Mouse (Mus musculus): ENCODE measurements around the gene Ccdc137. TPM values are rescaled to one million over a fixed set of nuclear protein-coding genes. Genes with fewer than 3 reads are reported as not detected.

Ccdc137 gene
- polyA plus RNA-seq, 1 experiment from 2014 or later: 26.4 TPM

DNA sequence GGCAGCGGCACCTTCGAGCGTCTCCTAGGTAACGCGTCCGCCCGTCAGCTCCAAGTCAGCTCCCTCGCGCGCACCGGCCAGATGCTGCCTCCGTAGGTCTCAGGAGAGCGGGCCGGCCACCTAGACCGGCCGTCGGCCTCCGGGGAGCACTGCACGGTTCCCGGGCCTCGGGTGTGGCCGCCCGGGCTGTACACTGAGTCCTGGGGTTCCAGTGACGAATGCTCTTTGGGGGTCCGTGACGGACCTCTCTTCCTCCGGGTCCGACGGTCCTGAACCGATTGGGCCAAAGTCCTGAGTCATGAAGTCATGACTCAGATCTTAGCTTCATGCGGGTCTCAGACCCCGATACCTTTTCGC is 9.8 kb downstream of the Ccdc137 start:
- H3K4me2 ChIP-seq (ENCODE audit: low read depth): peak overlapping the region; percentile 93
- 0 out of 2 replicates have a peak overlapping the region, but pooled peaks have one; percentile 56 for H3K27ac ChIP-seq (ENCODE audit: low read depth, low read length)
- no peaks in the 10 kb centered on the region for H3K9me3 ChIP-seq (ENCODE audit: control insufficient read depth, low read length)
- DNase-seq (ENCODE audit: low spot score): no peak
- no peak for ATAC-seq (ENCODE audit: insufficient read depth, low FRiP score, low TSS enrichment)
- H3K36me3 ChIP-seq (ENCODE audit: control insufficient read depth, insufficient read depth, low read length): peaks cover 18% of the 10 kb centered on the region
- H3K27me3 ChIP-seq (ENCODE audit: control insufficient read depth, insufficient read depth, low read length): no peaks in the 10 kb centered on the region
- H3K4me3 ChIP-seq (ENCODE audit: low read depth, low read length): peak overlapping the region; percentile 93
- H3K4me1 ChIP-seq (ENCODE audit: control insufficient read depth, insufficient read depth, low read length): peaks cover 12% of the 10 kb centered on the region
- WGBS: 1% methylated on average over 33 of the region's 33 CpGs
- H3K9ac ChIP-seq (ENCODE audit: low read length): peak overlapping the region; percentile 77

DNA sequence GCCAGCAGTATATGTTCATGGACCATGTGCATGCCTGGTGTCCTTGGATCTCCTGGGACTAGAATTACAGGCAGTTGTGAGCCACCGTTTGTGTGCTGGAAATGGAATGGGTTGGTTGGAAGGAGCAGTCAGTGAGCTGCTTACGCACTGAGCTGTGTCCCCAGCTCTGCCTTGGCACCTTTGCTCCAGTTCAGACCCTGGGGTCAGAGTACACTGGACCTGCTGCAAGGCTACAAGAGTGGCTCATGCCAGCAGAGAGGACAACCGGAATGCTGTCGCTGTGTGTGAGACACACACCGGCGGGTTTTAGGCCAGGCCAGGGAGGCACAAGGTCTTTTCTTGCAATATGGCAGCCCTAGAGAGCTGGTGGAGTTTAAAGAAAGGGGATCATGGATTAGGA is 14.1 kb downstream of the Ccdc137 start:
- peaks cover 30% of the 10 kb centered on the region for H3K36me3 ChIP-seq (ENCODE audit: control insufficient read depth, insufficient read depth, low read length)
- no peaks in the 10 kb centered on the region for H3K9me3 ChIP-seq (ENCODE audit: control insufficient read depth, low read length)
- peaks cover 7% of the 10 kb centered on the region for H3K4me1 ChIP-seq (ENCODE audit: control insufficient read depth, insufficient read depth, low read length)
- H3K27ac ChIP-seq (ENCODE audit: low read depth, low read length): no peak overlapping the region
- no peak overlapping the region for H3K9ac ChIP-seq (ENCODE audit: low read length)
- no peaks in the 10 kb centered on the region for H3K27me3 ChIP-seq (ENCODE audit: control insufficient read depth, insufficient read depth, low read length)
- no peak overlapping the region for H3K4me3 ChIP-seq (ENCODE audit: low read depth, low read length)
- ATAC-seq (ENCODE audit: insufficient read depth, low FRiP score, low TSS enrichment): no peak
- no peak overlapping the region for H3K4me2 ChIP-seq (ENCODE audit: low read depth)
- 97% methylated on average over 6 of the region's 6 CpGs for WGBS
- no peak for DNase-seq (ENCODE audit: low spot score)

- 91% methylated on average over 7 of the region's 7 CpGs for WGBS
Observed at GRCm38 (mm10) chr11:120483448-120483934, 25.6 kb downstream of the Ccdc137 start.

DNA sequence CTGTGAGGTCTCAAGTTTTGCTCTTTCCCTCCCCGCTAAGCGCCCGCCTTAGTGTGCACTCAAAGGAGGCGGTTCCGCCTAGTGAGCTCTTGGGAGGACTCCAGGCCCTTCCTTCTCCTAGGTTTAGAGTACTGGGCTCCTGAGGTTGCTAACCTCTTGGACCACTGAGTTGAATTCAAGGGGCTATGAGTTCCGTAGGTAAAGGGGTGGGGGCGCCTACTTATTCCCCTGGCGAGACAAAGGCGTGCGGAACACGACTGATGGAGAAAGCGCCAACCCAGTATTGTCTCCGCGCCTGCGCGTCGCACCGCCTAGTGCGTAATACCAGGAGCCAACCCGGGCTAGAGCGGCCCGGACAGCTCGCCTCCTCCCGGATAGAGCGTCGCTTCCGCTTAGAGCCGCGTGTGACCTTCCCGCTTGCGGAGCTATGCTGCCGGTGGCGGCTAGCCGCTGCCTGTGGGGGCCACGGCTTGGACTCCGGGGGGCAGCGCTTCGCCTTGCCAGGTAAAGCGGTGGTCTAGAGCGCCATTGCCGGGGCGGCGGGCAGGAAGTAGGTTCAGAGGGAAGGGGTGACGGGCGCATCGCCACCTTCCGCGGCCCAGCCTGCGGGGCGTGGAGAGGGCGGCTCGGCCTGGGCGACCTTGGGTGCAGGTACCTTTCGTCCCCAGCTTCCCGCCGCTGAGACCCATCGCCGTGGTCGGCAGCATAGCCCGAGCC is 26.5 kb downstream of the Ccdc137 start, which contains the start of gene Mrpl12:
Gene Mrpl12, plus strand, starts transcription at position 349 of the 717 bp plus-strand sequence.
- DNase-seq (ENCODE audit: low spot score) (peak; percentile 96), ATAC-seq (ENCODE audit: insufficient read depth, low FRiP score, low TSS enrichment) (peak; percentile 95)
- under 1% methylated on average over 60 of the region's 60 CpGs for WGBS
- Histone ChIP-seq H3K27me3 (ENCODE audit: control insufficient read depth, insufficient read depth, low read length) (no peaks in the 10 kb centered on the region), H3K4me1 (ENCODE audit: control insufficient read depth, insufficient read depth, low read length) (peaks cover 11% of the 10 kb centered on the region), H3K27ac (ENCODE audit: low read depth, low read length) (peak within 1 kb of the TSS; percentile 81), H3K4me3 (ENCODE audit: low read depth, low read length) (peak within 1 kb of the TSS; percentile 98), H3K4me2 (ENCODE audit: low read depth) (peak within 1 kb of the TSS; percentile 75), H3K9ac (ENCODE audit: low read length) (peak within 1 kb of the TSS; percentile 73), H3K9me3 (ENCODE audit: control insufficient read depth, low read length) (no peaks in the 10 kb centered on the region), H3K36me3 (ENCODE audit: control insufficient read depth, insufficient read depth, low read length) (peaks cover 28% of the 10 kb centered on the region)

More at GRCm38 (mm10) chr11:120483448-120483934, 25.6 kb downstream of the Ccdc137 start:
- H3K4me3 ChIP-seq (ENCODE audit: low read depth, low read length): peak overlapping the region; percentile 98; the same call in 1 of the 2 replicates
- ATAC-seq (ENCODE audit: insufficient read depth, low FRiP score, low TSS enrichment): no peak
- peak overlapping the region; percentile 73 for H3K9ac ChIP-seq (ENCODE audit: low read length)
- H3K4me1 ChIP-seq (ENCODE audit: control insufficient read depth, insufficient read depth, low read length): peaks cover 9% of the 10 kb centered on the region
- peak overlapping the region; percentile 75 for H3K4me2 ChIP-seq (ENCODE audit: low read depth)
- DNase-seq (ENCODE audit: low spot score): no peak
- peaks cover 38% of the 10 kb centered on the region for H3K36me3 ChIP-seq (ENCODE audit: control insufficient read depth, insufficient read depth, low read length)
- peak overlapping the region; percentile 81; the same call in 1 of the 2 replicates for H3K27ac ChIP-seq (ENCODE audit: low read depth, low read length)
- H3K9me3 ChIP-seq (ENCODE audit: control insufficient read depth, low read length): no peaks in the 10 kb centered on the region
- H3K27me3 ChIP-seq (ENCODE audit: control insufficient read depth, insufficient read depth, low read length): no peaks in the 10 kb centered on the region

DNA sequence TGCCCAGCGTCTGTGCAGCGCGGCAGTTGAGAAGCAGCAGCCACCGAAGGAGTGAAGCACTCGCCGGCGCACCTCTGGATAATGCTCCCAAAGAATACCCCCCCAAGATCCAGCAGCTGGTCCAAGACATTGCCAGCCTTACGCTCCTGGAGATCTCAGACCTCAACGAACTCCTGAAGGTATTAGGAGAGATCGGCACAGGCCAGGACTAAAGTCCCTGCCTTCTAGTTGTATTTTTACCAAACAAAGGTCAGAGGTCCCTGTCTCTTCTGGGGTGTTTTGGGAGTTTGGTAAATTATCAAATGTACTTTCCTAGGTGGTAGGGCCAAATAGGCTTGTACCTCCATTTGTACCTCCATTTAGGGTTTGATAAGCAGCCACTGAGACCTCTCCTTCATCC is 27.3 kb downstream of the Ccdc137 start:
- Histone ChIP-seq H3K4me3 (ENCODE audit: low read depth, low read length) (peak overlapping the region; percentile 98), H3K27me3 (ENCODE audit: control insufficient read depth, insufficient read depth, low read length) (no peaks in the 10 kb centered on the region), H3K9ac (ENCODE audit: low read length) (peak overlapping the region; percentile 73), H3K9me3 (ENCODE audit: control insufficient read depth, low read length) (no peaks in the 10 kb centered on the region), H3K4me2 (ENCODE audit: low read depth) (peak overlapping the region; percentile 75), H3K4me1 (ENCODE audit: control insufficient read depth, insufficient read depth, low read length) (peaks cover 12% of the 10 kb centered on the region), H3K36me3 (ENCODE audit: control insufficient read depth, insufficient read depth, low read length) (peaks cover 22% of the 10 kb centered on the region), H3K27ac (ENCODE audit: low read depth, low read length) (no peak overlapping the region)
- no peak for ATAC-seq (ENCODE audit: insufficient read depth, low FRiP score, low TSS enrichment)
- WGBS: 8% methylated on average over 10 of the region's 10 CpGs
- DNase-seq (ENCODE audit: low spot score): no peak

DNA sequence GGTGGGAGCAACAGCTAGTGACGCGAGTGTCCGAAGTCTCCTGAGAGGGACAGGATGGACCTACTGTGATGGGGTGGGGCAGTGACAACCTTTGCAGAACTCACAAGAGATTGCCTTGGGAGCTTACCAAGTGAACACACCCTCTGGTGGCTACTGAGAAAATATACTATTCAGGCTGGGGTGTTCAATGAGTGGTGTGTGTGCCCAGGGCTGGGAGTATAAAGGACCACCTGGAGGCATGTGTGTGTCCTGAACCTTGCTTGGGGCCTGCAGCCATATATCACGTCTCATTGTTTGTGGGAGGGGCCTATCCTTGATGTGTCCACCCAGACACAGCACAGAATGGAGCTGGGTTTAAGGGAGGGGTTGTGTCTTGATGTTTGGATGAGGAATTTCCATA is 30.6 kb downstream of the Ccdc137 start:
- WGBS: 79% methylated on average over 4 of the region's 4 CpGs
- Histone ChIP-seq H3K4me1 (ENCODE audit: control insufficient read depth, insufficient read depth, low read length) (peaks cover 24% of the 10 kb centered on the region), H3K4me3 (ENCODE audit: low read depth, low read length) (no peak overlapping the region)

GRCm38 (mm10) chr11:120489054-120489761 is 31.3 kb downstream of the Ccdc137 start:
- H3K9me3 ChIP-seq (ENCODE audit: control insufficient read depth, low read length): no peaks in the 10 kb centered on the region
- no peak overlapping the region for H3K9ac ChIP-seq (ENCODE audit: low read length)
- peaks cover 21% of the 10 kb centered on the region for H3K4me1 ChIP-seq (ENCODE audit: control insufficient read depth, insufficient read depth, low read length)
- WGBS: 62% methylated on average over 4 of the region's 4 CpGs
- H3K4me3 ChIP-seq (ENCODE audit: low read depth, low read length): 0 out of 2 replicates have a peak overlapping the region, but pooled peaks have one; percentile 9
- ATAC-seq (ENCODE audit: insufficient read depth, low FRiP score, low TSS enrichment) (peak; percentile 7; the same call in 1 of the 2 replicates), DNase-seq (ENCODE audit: low spot score) (peak; percentile 54)
- no peaks in the 10 kb centered on the region for H3K27me3 ChIP-seq (ENCODE audit: control insufficient read depth, insufficient read depth, low read length)
- no peak overlapping the region for H3K27ac ChIP-seq (ENCODE audit: low read depth, low read length)
- H3K36me3 ChIP-seq (ENCODE audit: control insufficient read depth, insufficient read depth, low read length): peaks cover 7% of the 10 kb centered on the region
- H3K4me2 ChIP-seq (ENCODE audit: low read depth): no peak overlapping the region

More for the DNA sequence above, 30.6 kb downstream of the Ccdc137 start:
- H3K9me3 ChIP-seq (ENCODE audit: control insufficient read depth, low read length): no peaks in the 10 kb centered on the region
- DNase-seq (ENCODE audit: low spot score) (no peak), ATAC-seq (ENCODE audit: insufficient read depth, low FRiP score, low TSS enrichment) (no peak)
- no peak overlapping the region for H3K4me2 ChIP-seq (ENCODE audit: low read depth)
- no peak overlapping the region for H3K9ac ChIP-seq (ENCODE audit: low read length)
- no peaks in the 10 kb centered on the region for H3K27me3 ChIP-seq (ENCODE audit: control insufficient read depth, insufficient read depth, low read length)
- H3K36me3 ChIP-seq (ENCODE audit: control insufficient read depth, insufficient read depth, low read length): peaks cover 7% of the 10 kb centered on the region
- no peak overlapping the region for H3K27ac ChIP-seq (ENCODE audit: low read depth, low read length)

DNA sequence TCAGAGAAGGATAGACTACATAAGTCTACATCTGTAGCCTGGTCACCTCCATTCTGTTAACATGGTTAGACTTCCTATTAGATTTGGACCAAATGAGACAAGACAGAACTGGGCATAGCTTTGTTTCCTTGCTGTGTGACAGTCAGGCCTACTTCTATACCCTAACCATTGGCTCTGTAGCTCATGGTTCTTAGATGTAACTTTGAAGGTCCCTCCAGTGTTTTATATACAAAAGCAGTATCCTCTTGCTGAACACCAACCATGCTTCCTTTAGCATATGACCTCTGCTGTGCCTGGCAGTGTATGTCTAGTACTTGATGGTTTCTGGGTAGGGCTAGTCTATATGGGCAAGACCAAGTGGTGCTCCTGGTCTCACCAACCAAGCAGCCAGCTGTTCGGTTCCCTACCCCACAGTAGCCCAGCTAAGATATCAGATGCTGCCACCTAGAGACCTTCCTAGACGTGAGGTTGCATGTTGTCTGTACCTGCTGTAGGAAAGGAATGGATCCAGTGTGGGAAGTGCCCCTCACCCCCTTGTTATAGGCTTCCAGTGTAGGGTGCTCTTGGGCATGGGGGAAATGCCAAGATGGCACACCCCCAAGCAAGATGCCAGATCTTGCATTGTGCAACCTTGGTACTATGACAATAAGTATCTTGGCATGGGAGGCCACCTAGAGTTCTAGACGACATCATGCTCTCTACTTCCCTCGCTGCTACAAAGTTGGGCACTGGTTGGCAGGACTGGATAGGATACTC is 32.6 kb downstream of the Ccdc137 start:
- Histone ChIP-seq H3K4me2 (ENCODE audit: low read depth) (peak overlapping the region; percentile 97; the same call in 1 of the 2 replicates), H3K36me3 (ENCODE audit: control insufficient read depth, insufficient read depth, low read length) (peaks cover 15% of the 10 kb centered on the region), H3K27me3 (ENCODE audit: control insufficient read depth, insufficient read depth, low read length) (no peaks in the 10 kb centered on the region), H3K9ac (ENCODE audit: low read length) (no peak overlapping the region), H3K4me1 (ENCODE audit: control insufficient read depth, insufficient read depth, low read length) (peaks cover 19% of the 10 kb centered on the region), H3K27ac (ENCODE audit: low read depth, low read length) (no peak overlapping the region), H3K4me3 (ENCODE audit: low read depth, low read length) (no peak overlapping the region), H3K9me3 (ENCODE audit: control insufficient read depth, low read length) (no peaks in the 10 kb centered on the region)
- DNase-seq (ENCODE audit: low spot score): no peak
- ATAC-seq (ENCODE audit: insufficient read depth, low FRiP score, low TSS enrichment): no peak
- 43% methylated on average over 4 of the region's 4 CpGs for WGBS
